Mouse (Mus musculus) brain, embryonic 14.5 days (tissue): Measurements from ENCODE around the gene Slc25a40. TPM values are rescaled to one million over a fixed set of nuclear protein-coding genes. Genes with fewer than 3 reads are reported as not detected.

Source experiments
- DNase-seq: peaks from one replicate; pipeline ENCODE4 v3.0.0-alpha.2; 2011; ENCODE audit warnings: low read depth
- CTCF ChIP-seq: fragments of 200-500 bp; IDR thresholded peaks from 2 replicates; pipeline ENCODE4 v1.5.1; 2012; ENCODE audit warnings: inconsistent platforms, mild to moderate bottlenecking, moderate library complexity, borderline replicate concordance; ENCODE audit not compliant: insufficient read depth, insufficient read length; ENCODE audit errors: extremely low read depth
- POLR2A ChIP-seq: fragments of 200-500 bp; IDR thresholded peaks from 2 replicates; pipeline ENCODE4 v1.6.1; 2012; ENCODE audit warnings: mild to moderate bottlenecking, inconsistent platforms, borderline replicate concordance; ENCODE audit not compliant: poor library complexity, insufficient read depth, insufficient read length, severe bottlenecking; ENCODE audit errors: extremely low read depth
- polyA plus RNA-seq: library from polyadenylated mRNA; depleted of rRNA; stranded (reverse); fragments of >200 nt; gene quantifications from 2 replicates; pipeline ENCODE4 v1.2.3, GENCODE M21; 2012; rRNA removed

The Slc25a40 gene
- polyA plus RNA-seq, 1 experiment: 11.2 TPM

DNA sequence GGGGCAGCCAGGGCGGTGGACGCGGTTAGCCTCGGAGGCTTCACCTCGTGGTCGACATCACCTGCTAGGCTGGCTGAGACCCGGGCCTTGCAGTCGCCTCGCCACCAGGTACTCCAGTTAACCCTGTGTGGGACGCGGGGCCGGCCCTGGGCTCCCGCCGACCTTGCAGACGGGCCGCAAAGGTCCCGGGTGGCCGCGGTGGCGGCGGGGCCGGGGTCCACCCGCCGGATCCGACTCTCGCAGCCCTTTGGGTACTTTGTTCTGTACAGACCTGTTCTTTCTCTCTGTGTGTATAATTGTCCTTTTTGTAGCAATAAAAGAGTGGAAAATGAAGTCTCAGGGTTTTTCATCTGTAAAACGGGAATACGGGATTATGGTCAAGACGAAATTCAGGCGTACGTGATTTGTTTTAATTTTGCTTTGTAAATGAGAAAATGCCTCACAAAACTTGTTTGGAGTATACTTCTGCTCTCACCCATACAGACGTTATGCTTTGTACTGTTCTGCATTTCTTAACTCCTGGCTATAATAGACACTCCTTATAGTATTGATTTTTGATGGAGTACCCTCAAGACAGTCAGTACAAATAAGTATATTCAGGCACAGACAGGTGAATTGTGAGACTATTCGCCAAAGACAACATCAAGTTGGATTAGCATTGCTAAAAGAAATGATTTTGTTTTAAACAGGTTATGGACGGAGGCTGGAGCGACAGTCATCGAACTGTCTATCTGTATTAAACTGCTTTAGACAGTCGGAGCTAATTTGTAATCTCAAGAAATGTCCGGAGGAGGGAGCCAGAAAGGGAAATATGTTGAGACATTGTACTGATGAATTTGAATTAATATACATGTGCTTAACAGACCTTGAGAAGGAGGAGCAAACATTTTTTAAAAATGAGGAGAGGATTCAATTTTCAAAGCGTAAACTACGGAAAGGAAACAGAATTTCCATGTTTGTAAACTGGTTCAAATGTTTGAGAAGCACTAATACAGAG, 580 bp downstream of the Slc25a40 start:
- peak; percentile 68 for DNase-seq
- TF ChIP-seq POLR2A: no peak
- TF ChIP-seq CTCF: no peak

DNA sequence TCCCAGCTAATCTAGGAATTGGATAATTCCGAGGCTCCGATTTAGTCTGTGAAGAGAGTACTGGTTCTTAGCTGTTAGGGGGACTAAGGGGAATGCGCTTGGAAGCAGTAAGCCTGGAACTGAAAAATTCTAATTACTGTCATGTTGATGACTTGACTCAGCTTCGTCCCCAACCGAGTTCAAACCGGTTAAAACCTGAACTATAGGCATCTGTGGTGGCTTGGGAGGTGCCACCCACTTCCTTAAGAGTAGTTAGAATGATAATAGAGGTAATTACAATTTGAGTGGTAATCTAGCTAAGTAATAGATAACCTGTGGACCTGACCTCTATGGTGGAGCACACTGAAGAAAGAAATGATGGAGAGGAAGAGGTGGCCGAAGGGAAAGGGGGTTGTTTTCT, 1.5 kb downstream of the Slc25a40 start:
- TF ChIP-seq CTCF (no peak), POLR2A (no peak)
- peak; percentile 29 for DNase-seq

DNA sequence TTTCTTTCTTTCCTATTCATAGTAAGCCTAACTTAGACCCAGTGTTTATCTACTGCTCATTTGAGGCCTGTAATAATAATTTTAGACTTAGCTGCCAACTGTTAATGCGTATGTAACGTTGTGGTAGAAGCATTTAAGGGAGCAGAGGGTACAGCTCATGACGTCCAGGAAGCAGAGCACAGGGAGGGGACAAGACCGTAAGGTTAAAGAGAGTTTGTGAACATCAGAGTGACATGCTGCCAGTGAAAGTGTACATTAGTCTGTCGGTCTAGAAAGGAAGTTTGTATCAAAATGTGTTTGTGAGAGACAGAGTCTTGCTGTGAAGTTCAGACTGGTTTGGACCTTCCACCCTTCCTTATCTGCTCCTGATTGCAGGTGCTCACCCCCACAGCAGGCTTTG, 3.2 kb downstream of the Slc25a40 start:
- no peak for TF ChIP-seq CTCF
- TF ChIP-seq POLR2A: no peak
- no peak for DNase-seq

DNA sequence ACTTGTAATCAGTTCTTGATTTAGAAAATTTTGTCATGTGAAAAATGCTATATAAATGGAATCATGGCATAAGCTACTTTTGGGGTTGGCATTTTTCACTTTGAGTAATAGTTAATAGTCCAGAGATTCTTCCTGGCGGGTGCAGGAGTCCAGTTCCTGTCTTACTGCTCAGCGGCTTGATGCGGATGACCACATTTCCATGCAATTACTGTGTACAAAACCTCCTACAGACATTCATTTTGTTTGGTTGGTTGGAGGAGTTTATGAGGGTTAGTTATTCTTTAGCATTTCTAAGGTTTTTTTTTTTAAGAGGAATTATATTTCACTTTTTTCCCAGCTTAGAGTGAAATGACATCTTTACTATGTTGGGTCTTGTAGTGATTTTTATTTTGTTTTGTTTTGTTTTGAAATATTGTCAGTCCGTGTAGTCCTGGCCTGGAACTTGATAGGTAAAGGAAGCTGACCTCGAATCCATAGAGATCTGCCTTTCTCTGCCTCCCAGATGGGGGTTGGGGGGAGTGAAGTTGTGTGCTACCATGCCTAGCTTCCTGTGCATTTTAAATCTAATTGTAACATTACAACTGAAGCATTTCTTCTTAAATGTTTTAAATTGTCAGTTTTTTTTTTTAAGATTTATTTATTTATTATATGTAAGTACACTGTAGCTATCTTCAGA, 15.0 kb downstream of the Slc25a40 start:
- DNase-seq: no peak
- TF ChIP-seq CTCF (no peak), POLR2A (no peak)

DNA sequence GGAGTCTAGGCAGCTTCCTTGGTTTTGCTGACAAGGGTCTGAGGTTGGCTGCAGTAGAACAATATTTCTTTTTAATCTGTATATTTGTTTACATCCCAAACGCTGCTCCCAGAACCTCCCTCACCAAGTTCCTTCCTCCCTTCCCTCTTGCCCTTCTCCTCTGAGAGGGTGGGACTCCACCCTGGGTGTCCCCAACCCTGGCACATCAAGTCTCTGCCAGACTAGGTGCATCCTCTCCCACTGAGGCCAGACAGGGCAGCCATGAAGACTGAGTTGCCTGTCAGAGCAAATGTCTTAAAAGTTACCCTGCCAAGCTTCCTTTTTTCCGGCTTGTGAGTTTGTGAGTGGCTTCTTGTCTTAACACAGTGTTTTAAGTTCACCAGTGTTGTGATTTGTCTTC, 16.4 kb downstream of the Slc25a40 start:
- no peak for TF ChIP-seq POLR2A
- no peak for DNase-seq

DNA sequence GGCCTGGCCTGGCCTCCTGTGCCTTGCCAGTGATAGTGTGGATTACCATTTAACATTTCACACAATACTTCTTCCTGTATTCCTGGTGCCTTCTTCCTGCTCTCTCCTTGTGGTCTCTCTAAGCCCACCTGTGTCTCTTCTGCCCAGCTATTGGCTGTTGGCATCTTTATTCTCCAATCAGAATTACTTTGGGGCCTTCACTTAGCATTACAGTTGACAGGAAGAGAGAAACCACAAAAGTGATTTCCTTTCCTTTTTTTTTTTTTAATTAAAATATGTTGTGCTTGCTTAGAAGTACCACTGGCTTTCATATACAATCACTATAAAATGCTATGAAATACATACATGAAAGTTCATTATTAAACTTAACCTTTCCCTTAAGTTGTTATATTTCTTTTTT, 32.9 kb downstream of the Slc25a40 start:
- DNase-seq: no peak
- TF ChIP-seq CTCF: no peak
- TF ChIP-seq POLR2A: no peak

DNA sequence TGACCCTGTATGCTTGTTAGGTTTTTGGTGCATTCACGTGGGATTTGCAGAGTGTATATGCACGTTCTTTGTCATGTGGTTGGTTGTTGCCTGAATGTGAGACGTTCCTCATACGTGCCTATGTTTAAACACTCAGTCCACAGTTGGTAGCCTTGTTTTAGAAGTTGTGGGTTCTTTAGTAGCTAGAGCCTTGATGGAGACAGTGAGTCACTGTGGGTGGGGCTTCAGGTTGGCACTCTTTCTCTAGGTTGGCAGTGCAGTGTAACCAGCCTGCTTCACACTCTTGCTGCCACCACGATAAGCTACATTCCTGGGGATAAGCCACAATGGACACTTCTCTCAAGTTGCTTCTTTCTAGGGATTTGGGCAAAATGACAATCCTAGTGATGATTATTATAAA, 33.9 kb downstream of the Slc25a40 start:
- TF ChIP-seq CTCF: no peak
- TF ChIP-seq POLR2A: no peak
- DNase-seq: no peak

DNA sequence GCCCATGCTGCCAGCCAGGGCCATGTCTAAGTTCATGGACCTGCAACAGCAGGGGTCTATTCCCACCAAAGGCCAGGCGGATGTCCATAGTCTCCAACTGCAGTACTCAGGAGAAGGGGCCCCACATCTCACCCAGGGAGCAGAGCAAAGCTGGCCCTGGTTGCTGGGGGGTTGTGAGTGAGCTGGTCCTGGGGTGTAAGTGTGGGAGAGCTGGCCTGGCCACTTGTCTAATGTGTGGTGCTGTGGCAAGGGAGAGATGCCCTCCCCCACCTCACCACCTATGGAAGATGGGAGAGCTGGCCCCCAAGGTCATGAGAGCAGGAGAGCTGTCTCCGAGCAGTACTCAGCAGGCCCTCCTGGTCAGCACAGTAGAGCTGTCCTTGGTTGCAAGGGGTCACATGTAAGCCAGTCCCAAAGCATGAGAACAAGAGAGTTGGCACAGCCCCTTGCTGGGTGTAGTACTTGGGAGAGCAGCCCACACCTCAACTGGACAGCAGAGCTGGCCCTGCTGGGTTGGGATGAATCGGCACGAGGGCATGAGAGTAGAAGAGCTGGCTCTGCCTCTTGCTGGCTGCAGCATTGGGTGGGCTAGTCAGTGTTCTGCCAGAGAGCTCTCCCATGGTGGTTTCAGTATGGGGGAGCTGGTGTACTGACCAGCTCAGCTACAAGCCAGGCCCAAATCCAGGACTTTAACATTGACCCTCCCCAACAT, 65.5 kb downstream of the Slc25a40 start:
- DNase-seq: no peak
- TF ChIP-seq CTCF (no peak), POLR2A (no peak)

DNA sequence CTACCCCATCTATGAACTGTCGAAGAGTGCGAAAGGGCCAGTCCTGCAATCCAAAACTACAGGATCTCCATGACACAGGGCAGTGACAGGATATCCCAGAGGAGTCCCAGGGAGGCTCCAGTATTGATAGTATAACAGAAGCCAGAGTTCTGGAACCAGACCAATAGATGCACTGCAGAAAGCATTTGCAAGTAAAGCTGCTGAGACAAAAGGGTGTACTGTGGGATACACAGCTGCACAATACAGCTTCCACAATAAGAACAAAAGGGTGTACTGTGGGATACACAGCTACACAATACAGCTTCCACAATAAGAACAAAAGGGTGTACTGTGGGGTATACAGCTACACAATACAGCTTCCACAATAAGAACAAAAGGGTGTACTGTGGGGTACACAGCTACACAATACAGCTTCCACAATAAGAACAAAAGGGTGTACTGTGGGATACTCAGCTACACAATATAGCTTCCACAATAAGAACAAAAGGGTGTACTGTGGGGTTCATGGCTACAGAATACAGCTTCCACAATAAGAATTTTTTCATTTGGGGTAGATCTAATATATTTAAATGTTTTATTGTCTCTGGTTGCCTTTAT, 66.1 kb downstream of the Slc25a40 start:
- TF ChIP-seq POLR2A (no peak), CTCF (no peak)
- peak; percentile 78 for DNase-seq

DNA sequence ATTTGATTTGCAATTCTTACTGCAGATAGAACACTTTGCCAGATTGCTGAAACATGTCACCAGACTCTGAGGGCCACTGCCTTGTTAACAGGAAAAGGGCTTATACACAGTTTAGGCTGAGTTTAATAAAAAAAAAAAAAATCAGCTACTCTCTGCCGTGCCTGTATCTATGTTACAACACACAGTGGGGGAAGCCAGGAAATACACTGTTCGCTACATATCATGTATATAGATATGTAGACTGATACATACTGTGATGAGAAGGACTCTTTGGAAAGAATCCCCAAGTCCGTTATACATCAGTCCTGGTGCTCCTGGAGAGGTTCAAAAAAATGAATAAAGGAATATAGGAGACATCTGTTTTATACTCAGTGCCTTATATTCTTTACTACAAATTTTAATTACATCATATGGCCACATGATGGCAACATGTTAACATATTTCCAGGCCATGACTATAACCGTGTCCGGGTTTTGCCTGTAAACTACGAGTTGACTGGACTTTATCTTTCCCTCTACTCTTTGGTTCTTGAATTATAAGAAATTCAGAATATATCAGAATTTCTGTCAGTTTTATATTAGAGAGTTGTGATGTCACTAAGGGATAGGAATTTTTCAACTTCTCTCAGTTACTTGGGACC, 66.9 kb downstream of the Slc25a40 start:
- peak; percentile 21; the same call in 1 of the 2 replicates for TF ChIP-seq CTCF
- TF ChIP-seq POLR2A: no peak
- peak; percentile 74 for DNase-seq

DNA sequence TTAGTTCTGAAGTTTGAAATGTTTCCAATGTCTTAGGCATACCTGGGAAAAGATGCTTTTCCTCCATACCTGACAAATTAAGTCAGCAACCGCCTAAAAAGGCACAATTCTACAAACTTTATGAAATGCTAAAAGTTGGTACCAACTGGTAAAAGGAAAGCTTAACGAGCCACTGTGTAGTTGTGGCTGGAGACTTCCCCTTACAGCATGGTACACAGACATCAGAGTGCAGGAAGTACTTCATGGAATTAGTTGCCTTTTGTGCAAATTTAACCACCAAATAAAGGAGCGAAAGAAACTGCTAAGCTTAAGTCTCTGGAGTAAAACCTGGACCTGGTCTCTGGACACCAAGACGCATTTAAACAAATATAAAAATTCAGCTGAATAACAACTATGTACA, 69.1 kb downstream of the Slc25a40 start:
- TF ChIP-seq POLR2A (no peak), CTCF (no peak)
- no peak for DNase-seq

Other genes with a start within 250 kb of the Slc25a40 start
- 23.3 and 29.8 TPM in 2 replicates for gene Adam22, start 54.7 kb upstream of the Slc25a40 start, polyA plus RNA-seq
- 19.8 and 23.5 TPM in 2 replicates for gene Dbf4, start 134 bp upstream of the Slc25a40 start, polyA plus RNA-seq
- gene Rundc3b, start 200.1 kb downstream of the Slc25a40 start, polyA plus RNA-seq: 28.8 and 37.1 TPM in 2 replicates
- gene Abcb1a, start 237.2 kb downstream of the Slc25a40 start, polyA plus RNA-seq: 2.4 and 4.5 TPM in 2 replicates